Mouse (Mus musculus): Measurements from ENCODE around the gene BC051019. TPM values are rescaled to one million over a fixed set of nuclear protein-coding genes. Genes with fewer than 3 reads are reported as not detected.

BC051019 gene
- polyA plus RNA-seq, 1 experiment from 2014 or later = 0.08 TPM

- DNase-seq (no peak), ATAC-seq (no peak)
- no peak overlapping the region for H3K9ac ChIP-seq (replicated peaks)
- H3K9me3 ChIP-seq (ENCODE audit: low read length) = no peaks in the 10 kb centered on the region
- H3K4me1 ChIP-seq (ENCODE audit: insufficient read depth) = no peaks in the 10 kb centered on the region
- no peak overlapping the region for H3K4me3 ChIP-seq (ENCODE audit: low read depth, low read length)
- no peaks in the 10 kb centered on the region for H3K27me3 ChIP-seq (ENCODE audit: insufficient read depth, low read length)
- TF ChIP-seq CTCF (IDR thresholded peaks at IDR 0.05; ENCODE audit: low read depth) = no peak
- no peak for TF ChIP-seq EP300 (IDR thresholded peaks at IDR 0.05; ENCODE audit: low read depth)
- no peak overlapping the region for H3K27ac ChIP-seq (ENCODE audit: low read depth)
- peaks cover 31% of the 10 kb centered on the region for H3K36me3 ChIP-seq (replicated peaks; ENCODE audit: insufficient read depth, low read length)
- no peak overlapping the region for H3K4me2 ChIP-seq (ENCODE audit: low read depth, low read length)
- WGBS (ENCODE audit: insufficient replicate concordance) = 83% methylated on average over 2 of the region's 2 CpGs
Observed at GRCm38 (mm10) chr7:109713434-109713982, 10.1 kb downstream of the BC051019 start.

- WGBS (ENCODE audit: insufficient replicate concordance) = 93% methylated on average over 7 of the region's 7 CpGs
- Histone ChIP-seq H3K27me3 (ENCODE audit: insufficient read depth, low read length) (no peaks in the 10 kb centered on the region), H3K4me2 (ENCODE audit: low read depth, low read length) (no peak overlapping the region), H3K9me3 (ENCODE audit: low read length) (no peaks in the 10 kb centered on the region), H3K36me3 (replicated peaks; ENCODE audit: insufficient read depth, low read length) (peaks cover 37% of the 10 kb centered on the region), H3K27ac (ENCODE audit: low read depth) (no peak overlapping the region), H3K9ac (replicated peaks) (no peak overlapping the region), H3K4me3 (ENCODE audit: low read depth, low read length) (no peak overlapping the region), H3K4me1 (ENCODE audit: insufficient read depth) (no peaks in the 10 kb centered on the region)
- TF ChIP-seq CTCF (IDR thresholded peaks at IDR 0.05; ENCODE audit: low read depth) (no peak), EP300 (IDR thresholded peaks at IDR 0.05; ENCODE audit: low read depth) (no peak)
- no peak for DNase-seq
- ATAC-seq = no peak
Observed at GRCm38 (mm10) chr7:109712198-109712597, 11.5 kb downstream of the BC051019 start.

GRCm38 (mm10) chr7:109710069-109710468 lies 13.6 kb downstream of the BC051019 start:
- WGBS (ENCODE audit: insufficient replicate concordance) = 47% methylated on average over 1 of the region's 1 CpGs
- TF ChIP-seq EP300 (IDR thresholded peaks at IDR 0.05; ENCODE audit: low read depth) (no peak), CTCF (IDR thresholded peaks at IDR 0.05; ENCODE audit: low read depth) (no peak)
- DNase-seq (no peak), ATAC-seq (no peak)
- no peak overlapping the region for H3K27ac ChIP-seq (ENCODE audit: low read depth)
- H3K9me3 ChIP-seq (ENCODE audit: low read length) = no peaks in the 10 kb centered on the region
- H3K4me2 ChIP-seq (ENCODE audit: low read depth, low read length) = no peak overlapping the region
- no peaks in the 10 kb centered on the region for H3K27me3 ChIP-seq (ENCODE audit: insufficient read depth, low read length)
- H3K4me1 ChIP-seq (ENCODE audit: insufficient read depth) = no peaks in the 10 kb centered on the region
- H3K4me3 ChIP-seq (ENCODE audit: low read depth, low read length) = no peak overlapping the region
- H3K9ac ChIP-seq (replicated peaks) = no peak overlapping the region
- peaks cover 37% of the 10 kb centered on the region for H3K36me3 ChIP-seq (replicated peaks; ENCODE audit: insufficient read depth, low read length)

DNA sequence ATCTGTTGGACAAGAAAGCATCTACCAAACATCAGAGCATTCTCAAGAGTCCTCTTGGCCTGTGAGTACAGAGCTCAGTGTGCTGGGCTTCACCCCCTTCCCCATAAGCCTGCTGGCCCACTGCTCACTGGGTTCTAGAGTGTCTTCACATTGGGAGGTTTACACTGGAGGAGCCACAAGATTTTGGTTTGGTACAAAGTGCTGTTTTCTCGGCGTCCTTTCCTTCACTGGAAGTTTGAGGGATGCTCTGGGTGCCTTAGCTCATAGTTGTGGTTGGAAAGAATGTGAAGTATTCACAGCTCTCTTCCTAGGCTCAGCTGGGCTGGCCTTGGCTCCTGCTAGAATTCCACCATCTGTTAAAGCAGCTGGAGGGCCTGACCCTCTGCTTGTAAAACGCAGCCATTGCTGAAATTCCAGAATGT lies 14.7 kb downstream of the BC051019 start:
- no peak overlapping the region for H3K27ac ChIP-seq (ENCODE audit: low read depth)
- TF ChIP-seq EP300 (IDR thresholded peaks at IDR 0.05; ENCODE audit: low read depth) (no peak), CTCF (IDR thresholded peaks at IDR 0.05; ENCODE audit: low read depth) (no peak)
- no peak overlapping the region for H3K9ac ChIP-seq (replicated peaks)
- H3K9me3 ChIP-seq (ENCODE audit: low read length) = no peaks in the 10 kb centered on the region
- no peaks in the 10 kb centered on the region for H3K4me1 ChIP-seq (ENCODE audit: insufficient read depth)
- peaks cover 37% of the 10 kb centered on the region for H3K36me3 ChIP-seq (replicated peaks; ENCODE audit: insufficient read depth, low read length)
- no peak for DNase-seq
- no peaks in the 10 kb centered on the region for H3K27me3 ChIP-seq (ENCODE audit: insufficient read depth, low read length)
- no peak for ATAC-seq
- 63% methylated on average over 3 of the region's 3 CpGs for WGBS (ENCODE audit: insufficient replicate concordance)
- H3K4me2 ChIP-seq (ENCODE audit: low read depth, low read length) = no peak overlapping the region
- H3K4me3 ChIP-seq (ENCODE audit: low read depth, low read length) = no peak overlapping the region

DNA sequence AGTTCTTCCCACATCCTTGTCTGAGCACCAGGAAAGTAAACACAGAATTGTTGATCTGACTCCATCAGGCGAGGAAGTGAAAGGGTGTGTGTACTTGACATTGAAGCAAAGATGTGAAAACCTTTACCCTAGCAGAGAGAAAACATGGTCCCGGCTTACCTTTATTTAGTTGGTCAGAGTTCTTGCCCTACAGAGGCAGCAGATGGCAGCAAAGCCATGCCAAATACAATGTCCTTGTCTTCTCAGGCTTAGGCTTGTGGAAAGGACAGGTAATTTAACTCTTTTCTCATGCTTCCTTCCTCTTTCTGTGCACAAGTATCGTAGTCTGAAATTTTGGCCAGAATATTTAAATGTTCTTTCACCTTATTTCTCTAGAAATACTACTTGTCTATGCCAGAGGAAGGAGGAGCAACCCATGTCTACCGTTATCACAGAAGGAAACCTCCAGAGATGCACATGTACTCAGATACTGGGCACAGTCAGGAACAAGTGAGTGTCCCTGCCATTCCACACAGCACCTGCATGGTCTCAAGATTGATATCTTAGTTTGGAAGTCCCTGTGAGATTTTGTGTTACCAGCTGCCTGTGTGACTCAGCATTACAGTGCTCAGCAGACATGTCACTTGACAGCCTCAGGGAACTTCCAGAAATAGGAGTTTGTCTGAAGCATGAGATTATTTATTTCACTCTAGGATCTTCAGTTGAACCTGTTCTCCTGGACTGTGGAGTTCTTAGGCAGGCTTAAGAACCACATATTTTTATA lies 16.4 kb downstream of the BC051019 start:
- H3K4me1 ChIP-seq (ENCODE audit: insufficient read depth) = peaks cover 4% of the 10 kb centered on the region; the same call in 1 of the 2 replicates
- H3K36me3 ChIP-seq (replicated peaks; ENCODE audit: insufficient read depth, low read length) = peaks cover 26% of the 10 kb centered on the region
- H3K27me3 ChIP-seq (ENCODE audit: insufficient read depth, low read length) = no peaks in the 10 kb centered on the region
- DNase-seq (peak; percentile 50), ATAC-seq (no peak)
- H3K27ac ChIP-seq (ENCODE audit: low read depth) = no peak overlapping the region
- H3K4me2 ChIP-seq (ENCODE audit: low read depth, low read length) = no peak overlapping the region
- WGBS (ENCODE audit: insufficient replicate concordance) = 31% methylated on average over 4 of the region's 4 CpGs
- H3K9me3 ChIP-seq (ENCODE audit: low read length) = no peaks in the 10 kb centered on the region
- no peak overlapping the region for H3K9ac ChIP-seq (replicated peaks)
- TF ChIP-seq CTCF (IDR thresholded peaks at IDR 0.05; ENCODE audit: low read depth) (peak; percentile 81), EP300 (IDR thresholded peaks at IDR 0.05; ENCODE audit: low read depth) (no peak)
- H3K4me3 ChIP-seq (ENCODE audit: low read depth, low read length) = no peak overlapping the region

GRCm38 (mm10) chr7:109704461-109704860 lies 19.2 kb downstream of the BC051019 start:
- H3K9ac ChIP-seq (replicated peaks) = no peak overlapping the region
- H3K9me3 ChIP-seq (ENCODE audit: low read length) = no peaks in the 10 kb centered on the region
- no peak for TF ChIP-seq EP300 (IDR thresholded peaks at IDR 0.05; ENCODE audit: low read depth)
- TF ChIP-seq CTCF (IDR thresholded peaks at IDR 0.05; ENCODE audit: low read depth) = no peak
- WGBS (ENCODE audit: insufficient replicate concordance) = 46% methylated on average over 3 of the region's 3 CpGs
- peaks cover 14% of the 10 kb centered on the region for H3K36me3 ChIP-seq (replicated peaks; ENCODE audit: insufficient read depth, low read length)
- DNase-seq = no peak
- peak overlapping the region; percentile 83 for H3K4me2 ChIP-seq (ENCODE audit: low read depth, low read length)
- peaks cover 4% of the 10 kb centered on the region; the same call in 1 of the 2 replicates for H3K4me1 ChIP-seq (ENCODE audit: insufficient read depth)
- H3K27me3 ChIP-seq (ENCODE audit: insufficient read depth, low read length) = no peaks in the 10 kb centered on the region
- H3K4me3 ChIP-seq (ENCODE audit: low read depth, low read length) = peak overlapping the region; percentile 64; the same call in 1 of the 2 replicates
- no peak for ATAC-seq
- H3K27ac ChIP-seq (ENCODE audit: low read depth) = no peak overlapping the region
